Mouse (Mus musculus) midbrain, embryonic 16.5 days (tissue): ENCODE measurements around the gene Skap1. TPM values are rescaled to one million over a fixed set of nuclear protein-coding genes. Genes with fewer than 3 reads are reported as not detected.
A peak's percentile ranks its signal among the peaks of the same experiment; 100 is the strongest.
"Not testable (repeated sequence)": the region's sequence is repeated elsewhere in the genome, so short reads cannot be mapped to it uniquely, and the experiment has no call there.

ENCODE experiments used
- ATAC-seq: fragments of 200-750 bp; cut with Nextera tagmentation; 2 replicates; pipeline ENCODE4 v1.8.0; 2017; ENCODE audit warnings: moderate TSS enrichment
- H3K27ac ChIP-seq: fragments of 300-500 bp; sonication (generic); 2 replicates; pipeline ENCODE4 v1.5.1; 2014; ENCODE audit warnings: mild to moderate bottlenecking, low read length, mixed read lengths
- H3K27me3 ChIP-seq: fragments of 300-500 bp; sonication (generic); 2 replicates; pipeline ENCODE4 v1.6.1; 2014; ENCODE audit warnings: low read depth, low read length, mixed read lengths; ENCODE audit not compliant: control insufficient read depth, insufficient read depth
- H3K36me3 ChIP-seq: fragments of 300-500 bp; sonication (generic); 2 replicates; pipeline ENCODE4 v1.6.1; 2014; ENCODE audit warnings: mild to moderate bottlenecking, low read length, moderate library complexity, mixed read lengths; ENCODE audit not compliant: control insufficient read depth, insufficient read depth
- H3K4me1 ChIP-seq: fragments of 300-500 bp; sonication (generic); 2 replicates; pipeline ENCODE4 v1.6.1; 2014; ENCODE audit warnings: mild to moderate bottlenecking, low read length, mixed read lengths; ENCODE audit not compliant: control insufficient read depth, insufficient read depth
- H3K4me2 ChIP-seq: fragments of 300-500 bp; sonication (generic); 2 replicates; pipeline ENCODE4 v1.6.1; 2014; ENCODE audit warnings: mild to moderate bottlenecking, low read length, mixed read lengths
- H3K4me3 ChIP-seq: fragments of 300-500 bp; sonication (generic); 2 replicates; pipeline ENCODE4 v1.5.1; 2014; ENCODE audit warnings: low read depth, mild to moderate bottlenecking, low read length, moderate library complexity, mixed read lengths
- H3K9ac ChIP-seq: fragments of 300-500 bp; sonication (generic); 2 replicates; pipeline ENCODE4 v1.6.1; 2014; ENCODE audit warnings: low read depth, low read length, mixed read lengths
- H3K9me3 ChIP-seq: fragments of 300-500 bp; sonication (generic); replicated peaks from 2 replicates; pipeline ENCODE4 v1.6.1; 2014; ENCODE audit warnings: mild to moderate bottlenecking, low read length, mixed read lengths; ENCODE audit not compliant: control insufficient read depth, poor library complexity, severe bottlenecking
- WGBS: fragments of 180-500 bp; shearing (Covaris S2); extraction: QIAGEN DNeasy Blood & Tissue Kit; methylation state at CpG from one replicate; pipeline ENCODE4 v1.1.7; 2014; 5-methylcytosine and 5-hydroxymethylcytosine counted together
- polyA plus RNA-seq: library from polyadenylated mRNA; unstranded; fragments of >200 nt; fragmentation: Nextera tagmentation; extraction: Ambion mirVana; gene quantifications from 2 replicates; pipeline ENCODE4 v1.2.1, GENCODE M21; 2015

The Skap1 gene
- polyA plus RNA-seq, 1 experiment from 2014 or later = 3.6 TPM

GRCm38 (mm10) chr11:96784847-96785246 lies 320.5 kb downstream of the Skap1 start:
- H3K27me3 ChIP-seq, H3K36me3 ChIP-seq, H3K27ac ChIP-seq, ATAC-seq, H3K9me3 ChIP-seq, H3K4me2 ChIP-seq, H3K4me3 ChIP-seq, H3K4me1 ChIP-seq, H3K9ac ChIP-seq: not testable (repeated sequence)
- 16% methylated on average over 7 of the region's 7 CpGs for WGBS

- Histone ChIP-seq H3K27ac (no peak overlapping the region), H3K4me2 (no peak overlapping the region), H3K4me1 (peaks cover 20% of the 10 kb centered on the region), H3K4me3 (no peak overlapping the region), H3K9ac (no peak overlapping the region), H3K9me3 (no peaks in the 10 kb centered on the region), H3K36me3 (no peaks in the 10 kb centered on the region), H3K27me3 (no peaks in the 10 kb centered on the region)
- 38% methylated on average over 9 of the region's 9 CpGs for WGBS
- no peak for ATAC-seq
Measured at GRCm38 (mm10) chr11:96786731-96787450, 322.5 kb downstream of the Skap1 start.

- H3K9me3 ChIP-seq = no peaks in the 10 kb centered on the region
- WGBS = 1% methylated on average over 85 of the region's 93 CpGs
- peak; percentile 98 for ATAC-seq
- H3K4me2 ChIP-seq = peak within 1 kb of the TSS; percentile 94
- H3K4me3 ChIP-seq = peak within 1 kb of the TSS; percentile 98
- no peaks in the 10 kb centered on the region for H3K27me3 ChIP-seq
- no peaks in the 10 kb centered on the region for H3K36me3 ChIP-seq
- peak within 1 kb of the TSS; percentile 93 for H3K9ac ChIP-seq
- H3K27ac ChIP-seq = peak within 1 kb of the TSS; percentile 95
- H3K4me1 ChIP-seq = peaks cover 37% of the 10 kb centered on the region
Measured at GRCm38 (mm10) chr11:96788871-96789795, 324.7 kb downstream of the Skap1 start, which contains the start of gene Cbx1. Gene Cbx1 (plus strand): TSS chr11:96789127.

GRCm38 (mm10) chr11:96789990-96790389 lies 325.6 kb downstream of the Skap1 start:
- Histone ChIP-seq H3K27ac (no peak overlapping the region), H3K4me3 (peak overlapping the region; percentile 98), H3K36me3 (no peaks in the 10 kb centered on the region), H3K9me3 (no peaks in the 10 kb centered on the region), H3K27me3 (no peaks in the 10 kb centered on the region), H3K9ac (peak overlapping the region; percentile 93), H3K4me1 (peaks cover 37% of the 10 kb centered on the region), H3K4me2 (peak overlapping the region; percentile 94)
- WGBS = 4% methylated on average over 5 of the region's 5 CpGs
- no peak for ATAC-seq

GRCm38 (mm10) chr11:96790681-96791080 lies 326.3 kb downstream of the Skap1 start:
- ATAC-seq = no peak
- Histone ChIP-seq H3K9me3 (no peaks in the 10 kb centered on the region), H3K4me3 (no peak overlapping the region), H3K4me2 (peak overlapping the region; percentile 94), H3K9ac (no peak overlapping the region), H3K27me3 (no peaks in the 10 kb centered on the region), H3K27ac (no peak overlapping the region), H3K4me1 (peaks cover 37% of the 10 kb centered on the region), H3K36me3 (peaks cover 4% of the 10 kb centered on the region; the same call in 1 of the 2 replicates)
- WGBS = 4% methylated on average over 1 of the region's 1 CpGs

- H3K36me3 ChIP-seq = peaks cover 6% of the 10 kb centered on the region; the same call in 1 of the 2 replicates
- no peak for ATAC-seq
- no peak overlapping the region for H3K9ac ChIP-seq
- H3K9me3 ChIP-seq = no peaks in the 10 kb centered on the region
- WGBS = 98% methylated on average over 13 of the region's 13 CpGs
- no peak overlapping the region for H3K4me3 ChIP-seq
- H3K4me1 ChIP-seq = peaks cover 29% of the 10 kb centered on the region
- H3K27me3 ChIP-seq = no peaks in the 10 kb centered on the region
- no peak overlapping the region for H3K27ac ChIP-seq
- no peak overlapping the region for H3K4me2 ChIP-seq
Measured at GRCm38 (mm10) chr11:96795491-96795890, 331.1 kb downstream of the Skap1 start.

- peaks cover 9% of the 10 kb centered on the region; the same call in 1 of the 2 replicates for H3K36me3 ChIP-seq
- H3K4me1 ChIP-seq = peaks cover 23% of the 10 kb centered on the region
- no peak overlapping the region for H3K27ac ChIP-seq
- no peak for ATAC-seq
- no peaks in the 10 kb centered on the region for H3K27me3 ChIP-seq
- WGBS = 100% methylated on average over 2 of the region's 2 CpGs
- H3K9ac ChIP-seq = no peak overlapping the region
- no peak overlapping the region for H3K4me3 ChIP-seq
- H3K9me3 ChIP-seq = no peaks in the 10 kb centered on the region
- no peak overlapping the region for H3K4me2 ChIP-seq
Measured at GRCm38 (mm10) chr11:96796081-96796480, 331.7 kb downstream of the Skap1 start.

GRCm38 (mm10) chr11:96796586-96796985 lies 332.2 kb downstream of the Skap1 start:
- Histone ChIP-seq H3K4me3 (no peak overlapping the region), H3K4me2 (no peak overlapping the region), H3K27ac (no peak overlapping the region), H3K9ac (no peak overlapping the region), H3K9me3 (no peaks in the 10 kb centered on the region), H3K27me3 (no peaks in the 10 kb centered on the region), H3K36me3 (peaks cover 13% of the 10 kb centered on the region; the same call in 1 of the 2 replicates), H3K4me1 (peaks cover 20% of the 10 kb centered on the region)
- WGBS = 67% methylated on average over 1 of the region's 1 CpGs
- no peak for ATAC-seq

GRCm38 (mm10) chr11:96799511-96799910 lies 335.1 kb downstream of the Skap1 start:
- Histone ChIP-seq H3K4me1 (no peaks in the 10 kb centered on the region), H3K4me2 (no peak overlapping the region), H3K36me3 (peaks cover 18% of the 10 kb centered on the region), H3K27me3 (no peaks in the 10 kb centered on the region), H3K9me3 (no peaks in the 10 kb centered on the region), H3K4me3 (no peak overlapping the region), H3K27ac (no peak overlapping the region), H3K9ac (no peak overlapping the region)
- WGBS = 93% methylated on average over 2 of the region's 2 CpGs
- no peak for ATAC-seq
